Mouse (Mus musculus) layer of hippocampus, adult 2 months (tissue): ENCODE measurements at regions not wholly inside any gene's neighbourhood (a gene's known extent, or its start where the extent isn't known, plus 50 kb on each side); places are given as distances from the start of the nearest gene placed in this dataset.
"Not testable (repeated sequence)": the region's sequence is repeated elsewhere in the genome, so short reads cannot be mapped to it uniquely, and the experiment has no call there.

Source experiments
- DNase-seq, 2 experiments: peaks; one replicate each; pipeline ENCODE4 v3.0.0; 2022; ENCODE audit warnings: low spot score in 2 of 2
- H3K27ac ChIP-seq: fragments of 200-600 bp; 2 replicates; pipeline ENCODE4 v1.8.1; 2022
- H3K4me3 ChIP-seq: fragments of 200-600 bp; 2 replicates; pipeline ENCODE4 v1.8.1; 2022; ENCODE audit warnings: mild to moderate bottlenecking
- CTCF ChIP-seq: fragments of 200-600 bp; conservative IDR thresholded peaks from 2 replicates; pipeline ENCODE4 v1.8.1; 2022; ENCODE audit warnings: antibody characterized with exemption, mild to moderate bottlenecking, moderate library complexity

- no peak for DNase-seq
- H3K27ac ChIP-seq: no peak overlapping the region
- no peak for TF ChIP-seq CTCF
- no peak overlapping the region for H3K4me3 ChIP-seq
Measured at GRCm38 (mm10) chr2:78020516-78020915, 74.3 kb upstream of the Cwc22 start.

GRCm38 (mm10) chr2:78019916-78020315 lies 73.7 kb upstream of the Cwc22 start:
- no peak for DNase-seq
- TF ChIP-seq CTCF: no peak
- no peak overlapping the region for H3K4me3 ChIP-seq
- H3K27ac ChIP-seq: no peak overlapping the region

GRCm38 (mm10) chr2:78012441-78012840 lies 66.3 kb upstream of the Cwc22 start:
- DNase-seq, H3K27ac ChIP-seq, H3K4me3 ChIP-seq: not testable (repeated sequence)

GRCm38 (mm10) chr2:78011821-78012220 lies 65.6 kb upstream of the Cwc22 start:
- TF ChIP-seq CTCF: no peak
- no peak for DNase-seq
- Histone ChIP-seq H3K4me3 (no peak overlapping the region), H3K27ac (no peak overlapping the region)

GRCm38 (mm10) chr2:78011051-78011800 lies 65.1 kb upstream of the Cwc22 start:
- H3K27ac ChIP-seq: no peak overlapping the region
- TF ChIP-seq CTCF: no peak
- DNase-seq: no peak
- H3K4me3 ChIP-seq: no peak overlapping the region

- no peak for TF ChIP-seq CTCF
- DNase-seq: no peak
- H3K4me3 ChIP-seq: no peak overlapping the region
- H3K27ac ChIP-seq: no peak overlapping the region
Measured at GRCm38 (mm10) chr2:78010066-78010690, 64.0 kb upstream of the Cwc22 start.

GRCm38 (mm10) chr2:78008094-78008493 lies 61.9 kb upstream of the Cwc22 start:
- no peak overlapping the region for H3K27ac ChIP-seq
- no peak overlapping the region for H3K4me3 ChIP-seq
- no peak for DNase-seq
- TF ChIP-seq CTCF: no peak

- Histone ChIP-seq H3K27ac (no peak overlapping the region), H3K4me3 (no peak overlapping the region)
- no peak for DNase-seq
- TF ChIP-seq CTCF: no peak
Measured at GRCm38 (mm10) chr2:78005402-78006021, 59.3 kb upstream of the Cwc22 start.

- DNase-seq: no peak
- TF ChIP-seq CTCF: no peak
- Histone ChIP-seq H3K27ac (no peak overlapping the region), H3K4me3 (no peak overlapping the region)
Measured at GRCm38 (mm10) chr2:78004426-78004825, 58.3 kb upstream of the Cwc22 start.
